Mouse (Mus musculus) testis, postnatal 14 days (tissue): ENCODE results near the gene Ppp1r37.
"Not testable (repeated sequence)": the region's sequence is repeated elsewhere in the genome, so short reads cannot be mapped to it uniquely, and the experiment has no call there.

Source experiments
- DNase-seq: peaks from one replicate; pipeline ENCODE4 v3.0.0; 2021; ENCODE audit warnings: low spot score

Ppp1r37 gene

DNA sequence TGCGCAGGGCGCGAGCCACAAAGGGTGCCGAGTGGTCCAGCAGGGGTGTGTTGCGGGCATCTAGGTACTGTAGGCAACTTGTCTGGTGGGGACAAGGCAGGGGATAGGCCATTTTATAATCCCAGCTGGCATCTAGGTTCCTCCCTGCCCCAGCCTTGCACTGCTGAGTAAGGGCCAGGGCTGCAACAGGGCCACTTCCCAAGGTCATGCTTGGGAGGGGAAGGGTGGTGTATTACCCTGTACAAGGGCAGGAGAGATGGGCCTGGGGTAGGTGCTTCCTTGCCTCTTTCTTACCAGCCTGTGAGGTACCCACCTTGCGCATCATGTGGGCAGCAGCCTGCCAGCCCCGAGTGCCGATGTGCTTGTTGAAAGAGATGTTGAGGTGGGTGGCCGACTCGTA, 28.2 kb downstream of the Ppp1r37 start:
- DNase-seq, result no peak

DNA sequence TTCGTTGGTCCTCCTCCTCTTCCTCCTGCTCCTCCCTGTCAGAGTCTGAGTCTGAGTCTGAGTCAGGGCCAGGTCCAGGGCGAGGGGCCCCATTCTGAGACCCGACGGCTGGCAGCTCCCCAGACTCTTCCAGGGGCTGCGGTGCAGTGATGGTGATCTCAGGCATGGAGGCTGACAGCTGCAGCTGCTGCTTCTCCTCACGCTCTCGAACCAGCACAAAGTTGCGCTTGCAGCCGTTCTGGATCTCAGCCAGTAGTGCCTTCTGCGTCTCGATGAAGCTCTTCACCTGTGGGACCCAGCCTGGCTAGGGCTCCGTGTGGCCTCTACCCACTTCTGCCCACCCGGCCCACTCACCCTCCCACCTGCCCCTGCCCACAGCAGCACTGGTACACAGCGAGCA, 30.6 kb downstream of the Ppp1r37 start:
- DNase-seq, result no peak

DNA sequence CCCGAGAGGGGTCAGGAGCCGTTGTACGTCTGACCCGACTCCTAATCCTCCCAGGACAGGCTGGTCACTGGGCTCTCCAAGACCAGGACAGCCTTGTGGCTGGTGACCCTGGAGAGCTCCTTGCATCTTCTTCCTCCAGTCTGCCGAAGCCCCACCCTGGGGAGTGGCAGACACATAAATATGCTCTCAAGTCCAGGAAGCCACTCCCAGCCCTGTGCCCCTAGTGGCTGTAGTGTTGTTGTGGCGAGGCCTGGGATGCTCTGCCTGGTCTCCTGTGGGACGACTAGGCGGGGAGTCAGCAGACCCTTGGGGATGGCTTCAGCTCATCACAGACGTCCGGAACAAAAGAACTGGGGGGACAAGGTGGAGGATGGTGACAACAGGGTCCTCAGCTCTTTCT, 31.8 kb downstream of the Ppp1r37 start:
- no peak for DNase-seq

DNA sequence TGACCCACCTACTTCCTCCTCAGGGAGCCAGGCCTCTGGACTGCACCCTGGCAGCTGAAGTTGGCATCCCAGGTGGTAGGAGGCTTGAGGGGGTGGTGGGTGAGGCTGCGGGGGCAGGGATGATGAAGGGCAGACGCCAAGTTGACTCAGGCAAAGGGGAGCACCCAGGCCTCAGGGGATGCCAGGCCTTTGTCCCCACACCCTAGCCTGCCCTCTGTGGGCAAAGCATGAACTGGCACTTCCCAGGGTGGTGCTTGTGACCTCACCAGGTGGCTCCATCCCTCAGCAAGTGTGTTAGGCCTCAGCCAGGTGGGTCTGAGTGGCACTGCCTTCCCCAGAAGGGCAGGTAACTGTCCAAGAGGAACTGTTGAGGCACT, 37.8 kb downstream of the Ppp1r37 start:
- no peak for DNase-seq

DNA sequence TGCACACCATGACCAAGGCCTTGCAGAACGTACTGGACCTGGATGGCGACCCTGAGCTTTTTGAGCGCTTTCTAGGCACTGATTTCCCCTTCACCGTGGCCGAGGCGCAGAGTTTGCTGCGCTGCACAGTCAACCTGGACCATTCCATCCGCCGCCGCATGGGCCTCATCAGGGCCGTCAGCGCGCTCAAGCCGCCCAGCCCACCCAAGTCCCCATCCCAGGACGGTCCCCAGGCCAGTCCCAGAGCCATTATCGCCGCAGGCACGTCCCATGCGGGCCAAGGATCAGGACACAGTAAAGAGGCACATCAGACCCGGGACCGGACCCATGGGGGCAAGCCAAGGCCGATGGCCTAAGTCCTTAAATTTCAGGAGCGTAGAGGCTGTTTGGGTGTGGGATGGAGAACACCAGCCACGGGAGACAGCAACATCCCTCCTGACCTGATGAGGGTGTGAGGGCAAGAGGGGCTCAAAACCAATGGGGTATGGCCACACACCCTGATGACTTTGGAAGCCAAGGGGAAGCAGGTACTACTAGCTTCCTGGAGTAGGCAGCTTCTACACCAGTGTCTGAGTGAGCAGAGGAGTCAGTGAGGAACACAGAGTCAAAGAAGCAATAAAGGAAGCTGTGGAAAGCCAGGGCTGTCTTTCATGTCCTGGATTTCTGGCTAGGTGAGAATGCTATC, 38.3 kb downstream of the Ppp1r37 start:
- DNase-seq, result no peak

DNA sequence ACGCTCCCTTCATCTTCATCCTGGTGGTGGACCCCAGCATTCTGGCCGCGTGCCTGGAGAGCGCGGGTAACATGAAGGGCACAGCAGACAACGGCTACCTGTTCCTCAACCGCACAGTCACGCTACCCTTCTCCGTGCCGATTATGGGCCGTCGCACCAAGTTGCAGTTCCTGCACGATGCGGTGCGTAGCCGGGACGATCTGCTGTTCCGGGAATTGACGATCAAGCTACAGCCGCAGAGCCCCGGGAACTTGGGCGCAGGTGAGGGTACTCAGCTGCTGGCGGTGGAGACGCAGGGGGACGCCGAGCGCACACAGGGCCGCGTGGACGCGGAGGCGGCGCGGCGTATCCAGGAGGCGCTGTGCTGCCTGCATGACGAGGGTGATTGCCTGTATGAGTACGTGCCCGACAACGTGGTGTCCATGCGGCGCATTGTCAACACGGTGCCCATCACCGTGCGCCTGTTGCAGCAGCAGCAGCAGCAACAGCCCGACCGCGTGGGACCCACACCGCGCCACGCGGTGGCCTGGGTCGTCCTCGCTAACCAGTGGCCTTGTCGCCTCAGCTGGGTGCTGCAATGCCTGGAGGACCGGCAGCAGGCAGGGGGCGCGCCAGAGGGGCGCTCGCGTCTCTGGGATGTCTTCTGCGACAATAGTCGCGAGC, 39.0 kb downstream of the Ppp1r37 start:
- no peak for DNase-seq

DNA sequence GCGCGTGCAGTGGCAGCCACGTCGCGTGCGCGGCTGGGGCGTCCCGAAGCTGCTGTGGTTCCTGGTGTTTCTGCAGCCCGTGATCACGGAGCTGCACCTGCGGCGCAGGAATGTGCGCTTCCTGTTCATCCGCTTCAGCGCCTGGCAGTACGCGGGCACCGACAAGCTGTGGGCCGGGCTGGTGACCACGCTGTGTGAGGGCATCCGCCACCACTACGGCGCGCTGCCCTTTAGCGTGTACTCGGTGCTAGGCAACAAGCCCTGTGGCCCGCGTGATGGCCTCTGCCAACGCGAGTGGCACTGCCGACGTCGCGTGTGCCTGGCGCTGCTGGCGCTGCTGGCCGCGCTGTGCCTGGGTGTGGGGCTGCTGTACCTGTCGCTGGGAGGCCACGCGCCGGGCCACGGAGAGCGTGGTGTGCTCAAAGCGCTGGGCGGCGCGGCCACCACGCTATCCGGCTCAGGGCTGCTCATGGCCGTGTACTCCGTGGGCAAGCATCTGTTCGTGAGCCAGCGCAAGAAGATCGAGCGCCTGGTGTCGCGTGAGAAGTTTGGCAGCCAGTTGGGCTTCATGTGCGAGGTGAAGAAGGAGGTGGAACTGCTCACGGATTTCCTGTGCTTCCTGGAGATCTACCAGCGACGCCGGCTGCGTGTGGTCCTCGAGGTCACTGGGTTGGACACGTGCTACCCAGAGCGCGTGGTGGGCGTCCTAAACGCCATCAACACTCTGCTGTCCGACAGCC, 39.7 kb downstream of the Ppp1r37 start:
- no peak for DNase-seq

DNA sequence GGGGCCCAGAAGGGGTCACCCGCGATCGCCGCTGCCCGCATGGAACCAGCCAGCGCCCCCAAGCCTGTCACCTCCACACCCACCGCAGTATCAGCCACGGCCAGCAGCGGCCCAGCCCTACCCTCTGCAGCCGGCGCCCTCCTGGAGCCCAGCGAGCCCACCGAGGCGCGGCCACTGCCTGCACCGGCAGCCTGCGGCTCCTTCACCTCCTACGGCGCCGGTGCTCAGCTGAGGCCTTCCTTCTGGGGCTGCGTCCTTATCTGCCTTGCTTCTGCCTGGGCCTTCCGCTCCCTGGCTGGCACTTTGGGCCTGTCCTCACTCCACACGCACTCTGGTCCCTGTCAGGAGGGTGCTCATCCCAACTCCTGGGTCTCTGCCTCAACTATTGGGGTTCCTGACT, 42.8 kb downstream of the Ppp1r37 start:
- no peak for DNase-seq

DNA sequence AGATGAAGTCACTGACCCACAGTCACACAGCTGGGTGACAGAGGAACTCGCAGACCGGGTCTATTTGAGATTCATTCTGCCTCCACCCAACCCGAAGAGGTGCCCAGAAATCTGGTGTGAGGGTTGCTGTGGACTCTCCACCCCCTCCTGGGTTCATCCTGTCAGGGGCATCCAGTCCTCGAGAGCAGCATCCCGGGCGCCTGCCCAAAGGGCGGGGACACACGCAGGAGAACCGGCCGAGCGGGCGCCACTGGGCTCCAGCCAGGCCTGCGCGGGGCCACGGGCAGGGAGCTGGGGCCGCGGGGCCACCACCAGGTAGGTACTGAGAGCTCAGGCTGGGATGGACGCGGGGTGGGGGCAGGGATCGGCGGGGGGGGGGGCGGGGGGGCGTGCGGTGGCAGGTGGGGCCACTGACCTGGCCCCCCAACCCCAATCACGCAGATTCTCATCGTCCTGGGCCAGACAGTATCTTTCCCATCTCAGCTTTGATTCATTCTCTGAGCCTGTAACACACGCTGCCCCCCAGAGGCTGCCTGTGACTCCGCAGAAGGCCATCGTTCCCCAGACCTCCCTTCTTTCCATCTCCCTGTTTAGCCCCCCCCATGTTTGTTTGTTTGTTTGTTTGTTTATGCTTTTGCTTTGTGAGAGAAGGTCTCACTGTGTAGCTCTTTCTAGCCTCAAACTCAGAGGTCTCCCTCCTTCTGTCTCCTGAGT, 45.1 kb downstream of the Ppp1r37 start, which contains the start of gene Nkpd1:
TSS of gene Nkpd1 (plus strand) at position 187 of the 714 bp plus-strand sequence.
- DNase-seq, result no peak

DNA sequence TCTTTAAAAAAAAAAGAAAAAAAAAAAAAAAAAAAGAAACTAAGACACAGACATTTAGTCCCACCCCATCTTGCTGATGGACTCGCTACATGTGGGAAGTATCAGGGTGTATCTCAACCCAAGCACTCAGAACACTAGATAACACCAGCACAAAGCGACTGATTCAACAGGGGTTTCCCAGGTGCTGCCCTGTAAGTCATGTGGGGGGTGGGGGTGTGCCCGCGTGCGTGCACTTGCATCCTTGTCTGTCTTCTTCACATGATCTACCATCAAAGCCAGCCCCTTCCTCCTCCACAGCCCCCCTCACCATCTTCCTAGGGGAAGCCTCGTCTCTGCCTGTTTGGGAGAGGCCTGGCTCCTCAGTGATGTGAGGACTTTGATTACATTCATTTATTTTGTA, 50.5 kb downstream of the Ppp1r37 start:
- DNase-seq, result no peak

DNA sequence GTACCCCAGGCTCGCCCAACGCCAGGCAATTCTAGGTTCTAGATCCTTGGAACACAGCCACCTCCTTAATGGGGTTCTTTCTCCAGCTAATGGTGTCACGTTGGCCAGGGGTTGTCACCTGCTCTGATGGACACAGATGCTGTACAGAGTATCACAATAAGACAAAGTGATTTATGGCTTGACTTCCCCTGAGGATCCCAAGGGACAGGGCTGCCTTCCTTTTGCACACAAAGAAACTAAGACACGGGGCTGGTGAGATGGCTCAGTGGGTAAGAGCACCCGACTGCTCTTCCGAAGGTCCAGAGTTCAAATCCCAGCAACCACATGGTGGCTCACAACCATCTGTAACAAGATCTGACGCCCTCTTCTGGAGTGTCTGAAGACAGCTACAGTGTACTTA, 50.9 kb downstream of the Ppp1r37 start:
- DNase-seq, result not testable (repeated sequence)

DNA sequence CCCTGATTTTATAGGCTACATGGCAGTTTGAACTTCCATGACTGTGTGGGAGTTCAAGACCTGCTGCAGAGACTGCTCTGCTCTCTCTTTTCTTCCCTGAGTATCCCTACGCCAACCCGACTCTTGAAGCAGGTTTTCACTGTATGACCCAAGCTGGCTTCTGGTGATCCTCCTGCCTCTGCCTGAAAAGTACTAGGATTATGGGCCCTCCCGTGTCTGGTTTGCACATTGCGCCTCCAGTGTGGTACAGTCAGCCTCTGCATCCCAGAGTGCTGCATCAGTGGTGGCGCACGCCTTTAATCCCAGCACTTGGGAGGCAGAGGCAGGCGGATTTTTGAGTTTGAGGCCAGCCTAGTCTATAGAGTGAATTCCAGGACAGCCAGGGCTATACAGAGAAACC, 53.1 kb downstream of the Ppp1r37 start:
- no peak for DNase-seq

DNA sequence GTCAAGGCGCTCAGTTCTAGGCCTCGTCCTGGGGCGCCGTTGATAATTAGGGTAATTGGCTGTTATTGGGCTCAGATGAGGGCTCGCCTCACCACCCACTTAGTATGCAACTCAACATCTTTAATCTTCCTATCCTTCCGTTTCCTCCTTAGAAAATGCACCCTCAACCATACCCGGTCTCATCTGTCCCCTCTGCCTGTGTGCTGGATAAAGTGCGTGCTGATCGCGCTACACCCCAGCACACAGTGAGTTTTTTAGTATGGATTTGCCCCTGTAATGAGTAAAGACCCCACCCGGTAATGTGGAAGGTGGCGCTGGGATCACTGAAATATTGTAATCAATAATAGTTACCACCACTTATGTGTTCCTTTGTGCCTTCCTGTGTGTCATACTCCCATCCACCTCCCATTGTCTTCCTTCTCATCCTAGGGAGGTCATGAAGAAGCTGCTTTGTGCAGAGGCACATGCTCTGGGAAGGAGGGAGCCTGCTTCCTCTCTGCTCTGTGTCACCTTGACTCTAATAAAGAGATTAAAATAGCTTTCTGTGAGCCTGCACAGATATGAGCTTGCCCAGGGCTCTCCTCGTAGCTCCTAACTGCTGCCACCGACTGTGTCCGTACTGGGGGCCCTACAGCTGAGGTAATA, 53.8 kb downstream of the Ppp1r37 start:
- no peak for DNase-seq

DNA sequence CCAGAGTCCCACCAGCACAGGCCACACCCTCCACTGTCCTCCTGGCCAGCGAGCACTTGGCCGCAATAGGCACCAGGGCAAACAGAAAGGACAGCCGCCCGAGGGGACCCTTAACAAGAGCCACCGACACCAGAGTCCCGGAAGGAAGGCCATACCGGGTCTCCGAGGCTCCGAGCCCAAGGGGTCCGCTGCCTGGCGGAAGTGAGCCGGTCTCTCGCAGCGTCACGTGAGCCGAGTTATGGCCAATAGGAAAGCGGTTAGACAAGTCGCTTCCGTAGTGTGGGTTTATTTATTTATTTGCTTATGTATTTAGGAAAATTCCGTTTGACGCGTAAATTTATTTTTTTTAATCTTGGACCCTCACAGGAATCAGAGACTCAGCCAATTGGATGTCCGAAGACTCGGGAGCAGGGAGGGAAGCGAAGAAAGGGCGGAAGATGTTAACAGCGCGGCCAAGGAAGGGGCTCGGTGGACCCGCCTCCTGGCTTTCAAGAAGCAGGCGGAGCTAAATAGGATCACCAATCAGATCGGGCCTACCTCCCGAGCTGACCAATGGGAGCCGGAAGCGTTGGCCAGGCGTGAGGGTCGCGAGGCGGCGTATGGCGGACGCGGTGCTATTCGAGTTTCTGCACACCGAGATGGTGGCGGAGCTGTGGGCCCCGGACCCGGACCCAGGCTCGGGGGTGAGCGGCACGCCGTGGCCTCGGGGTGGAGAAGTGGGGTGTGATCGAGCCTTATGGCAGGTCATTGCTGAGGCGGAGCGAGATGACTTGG, 54.5 kb downstream of the Ppp1r37 start, which contains the start of the genes Bloc1s3 and Trappc6a:
TSS of gene Bloc1s3 (minus strand) at position 218 of the 774 bp plus-strand sequence.
TSS of gene Trappc6a (plus strand) at position 246 of the 774 bp plus-strand sequence.
- DNase-seq, result peak; percentile 94

DNA sequence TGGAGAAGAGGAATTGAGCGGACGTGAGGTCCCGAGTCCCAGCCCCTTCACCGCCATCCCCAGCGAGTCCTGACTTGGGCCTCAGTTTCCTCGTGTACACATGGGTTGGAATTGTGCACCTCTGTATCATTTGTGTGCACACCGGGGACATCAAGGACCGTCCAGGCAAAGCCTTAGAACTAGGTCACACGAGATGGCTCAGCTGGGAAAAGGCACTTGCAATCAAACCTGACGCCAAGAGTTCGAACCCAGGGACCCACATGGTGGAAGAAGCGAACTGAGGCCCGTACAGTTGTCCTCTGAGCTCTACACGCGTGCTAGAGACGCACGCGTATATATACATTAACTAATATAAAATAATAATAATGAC, 55.3 kb downstream of the Ppp1r37 start:
- no peak for DNase-seq

DNA sequence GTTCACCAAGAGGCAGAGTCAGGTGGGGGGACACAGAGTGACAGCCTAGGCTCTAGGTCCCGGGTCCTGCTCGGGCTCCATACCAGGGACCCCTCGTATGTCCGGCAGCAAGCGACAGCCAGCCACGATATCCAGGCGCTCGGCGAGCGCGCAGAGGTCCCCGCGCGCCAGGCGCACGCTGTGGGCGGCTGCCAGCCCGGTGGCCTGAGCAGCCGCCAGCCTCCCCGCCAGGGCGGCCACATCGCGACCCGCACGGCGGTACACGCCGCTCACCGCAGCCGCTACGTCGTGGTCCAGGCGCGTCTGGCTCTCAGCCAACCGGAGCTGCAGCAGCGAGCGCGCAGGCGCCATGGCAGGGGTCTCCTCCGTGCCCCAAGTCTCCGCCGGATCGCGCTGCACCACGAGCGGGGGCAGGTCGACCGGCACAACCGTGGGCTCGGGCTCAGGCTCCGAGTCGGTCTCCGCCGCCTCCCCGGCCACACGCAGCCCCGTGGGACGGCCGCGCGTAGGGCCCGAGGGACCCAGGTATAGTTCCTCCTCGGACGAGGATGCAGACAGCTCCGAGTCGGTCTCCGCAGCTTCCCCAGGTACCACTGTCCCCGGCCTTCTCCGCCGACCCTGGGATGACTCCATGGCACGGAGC, 55.8 kb downstream of the Ppp1r37 start:
- peak; percentile 60 for DNase-seq

DNA sequence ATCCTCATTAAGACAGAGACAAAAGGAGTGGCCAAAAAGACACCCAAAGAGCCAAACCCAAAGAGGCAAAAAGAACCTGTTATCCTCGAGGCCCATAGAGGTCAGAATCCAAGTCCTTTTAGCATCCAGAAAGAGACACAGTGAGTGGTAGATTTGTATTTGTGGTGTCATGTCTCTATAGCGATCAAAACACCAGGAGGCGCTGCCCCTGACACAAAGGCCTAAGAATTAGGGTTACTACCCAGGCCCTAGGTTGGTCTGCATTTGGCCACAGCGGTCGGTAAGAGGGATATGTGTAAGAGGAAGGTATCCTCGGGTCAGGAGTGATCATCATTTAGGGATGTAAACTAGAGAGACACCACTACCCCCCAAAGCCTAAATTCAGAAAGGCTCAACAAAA, 56.5 kb downstream of the Ppp1r37 start:
- DNase-seq, result no peak

DNA sequence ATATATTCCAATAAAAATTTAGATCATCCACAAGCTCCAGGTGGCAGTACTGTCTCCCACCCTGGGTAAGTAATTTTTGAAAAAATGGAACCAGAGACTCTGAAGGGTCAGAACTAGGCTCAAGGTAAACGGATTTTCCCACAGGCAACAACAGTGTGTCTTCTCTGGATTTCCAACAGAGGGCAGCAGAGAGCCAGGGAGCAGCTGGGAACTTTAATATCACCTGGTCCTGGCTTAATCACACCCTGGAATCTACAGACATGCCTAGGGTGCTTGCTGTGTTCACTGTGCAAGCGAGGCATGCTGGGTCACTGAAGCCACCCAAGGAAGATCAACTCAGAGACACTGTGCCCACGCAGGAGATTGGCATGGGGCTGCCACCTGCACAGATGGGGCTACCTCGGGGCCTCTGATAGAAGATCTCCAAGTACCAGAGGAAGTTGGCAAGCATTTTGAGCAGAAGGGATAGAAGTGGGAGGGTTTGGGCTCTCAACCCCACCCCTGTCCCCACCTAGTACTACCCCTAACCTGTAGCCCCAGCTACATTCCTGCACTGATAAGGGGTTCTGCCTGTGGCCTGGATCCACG, 59.3 kb downstream of the Ppp1r37 start:
- DNase-seq, result no peak

DNA sequence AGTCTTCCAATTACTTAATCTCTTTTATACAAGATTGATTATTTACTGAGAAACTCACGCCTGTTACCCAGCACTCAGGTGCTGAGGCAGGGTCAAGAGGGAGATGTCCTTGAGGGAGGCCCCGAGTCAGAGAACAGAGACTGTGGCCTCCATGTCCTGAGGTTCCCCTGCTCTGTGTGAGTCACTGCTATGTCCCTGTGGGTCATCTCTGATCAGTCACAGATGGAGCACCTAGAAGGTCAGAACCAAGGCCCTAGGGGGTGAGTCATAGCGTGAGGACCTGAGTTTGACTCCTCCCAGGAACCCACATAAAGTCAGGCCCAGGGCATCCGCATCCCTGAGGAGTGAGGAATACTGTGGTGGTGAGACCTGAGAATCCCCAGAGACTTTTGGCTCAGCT, 61.2 kb downstream of the Ppp1r37 start:
- DNase-seq, result no peak
